Mouse (Mus musculus) retina, embryonic 14.5 days (tissue): ENCODE data around the gene Nr1h4.

ENCODE experiments used
- DNase-seq: peaks from one replicate; pipeline ENCODE4 v3.0.0-alpha.2; 2015; ENCODE audit warnings: low spot score

The Nr1h4 gene

DNA sequence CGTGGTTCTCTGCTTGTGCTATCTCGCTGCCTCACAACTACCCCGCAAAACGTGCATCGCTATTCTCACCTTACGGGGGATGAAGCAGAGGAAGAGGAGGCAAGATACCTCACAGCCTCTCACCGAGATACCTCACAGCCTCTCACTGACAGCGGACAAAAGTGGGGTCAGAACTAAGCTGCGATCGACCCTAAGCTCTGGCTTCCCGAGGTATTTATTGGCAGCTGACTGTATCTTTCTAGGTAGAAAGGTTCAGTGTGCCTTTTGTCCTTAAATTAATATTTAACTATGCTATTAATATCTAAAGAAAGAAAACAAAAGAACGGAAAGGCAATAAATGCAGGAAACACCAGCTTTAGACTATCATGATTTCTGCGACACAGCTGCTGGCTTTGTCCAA lies 100.6 kb downstream of the Nr1h4 start:
- DNase-seq = no peak

- no peak for DNase-seq
Observed at GRCm38 (mm10) chr10:89430751-89431150, 102.6 kb downstream of the Nr1h4 start.

DNA sequence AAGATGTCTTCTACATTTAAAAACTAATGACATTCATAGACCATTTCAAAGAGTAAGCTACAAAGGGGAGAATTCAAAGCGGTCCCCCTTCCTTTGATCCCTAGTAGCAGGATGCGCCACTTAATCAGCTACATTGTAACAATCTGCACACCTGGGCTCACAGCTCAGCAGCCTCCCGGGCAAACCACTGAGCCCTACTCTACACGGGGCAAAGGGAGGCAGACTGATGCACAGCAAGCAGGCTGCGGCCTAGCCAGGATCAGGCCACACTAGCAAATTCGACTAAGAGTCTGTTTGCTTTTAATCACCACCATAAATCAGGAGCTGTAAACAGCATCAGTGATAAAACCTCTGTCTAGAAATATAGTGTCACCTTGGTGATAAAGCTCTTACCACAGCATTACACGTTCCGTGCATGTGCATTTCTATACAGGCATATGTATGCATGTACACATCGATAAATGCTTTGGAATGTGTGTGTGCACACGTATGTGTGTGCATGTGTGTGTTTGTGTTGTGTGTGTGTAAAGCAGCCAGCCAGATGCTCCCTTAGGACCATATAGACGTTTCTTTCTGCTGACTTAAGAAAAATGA lies 108.5 kb downstream of the Nr1h4 start:
- no peak for DNase-seq

- no peak for DNase-seq
Observed at GRCm38 (mm10) chr10:89424217-89424616, 109.2 kb downstream of the Nr1h4 start.

GRCm38 (mm10) chr10:89423164-89423778 lies 110.1 kb downstream of the Nr1h4 start:
- no peak for DNase-seq

DNA sequence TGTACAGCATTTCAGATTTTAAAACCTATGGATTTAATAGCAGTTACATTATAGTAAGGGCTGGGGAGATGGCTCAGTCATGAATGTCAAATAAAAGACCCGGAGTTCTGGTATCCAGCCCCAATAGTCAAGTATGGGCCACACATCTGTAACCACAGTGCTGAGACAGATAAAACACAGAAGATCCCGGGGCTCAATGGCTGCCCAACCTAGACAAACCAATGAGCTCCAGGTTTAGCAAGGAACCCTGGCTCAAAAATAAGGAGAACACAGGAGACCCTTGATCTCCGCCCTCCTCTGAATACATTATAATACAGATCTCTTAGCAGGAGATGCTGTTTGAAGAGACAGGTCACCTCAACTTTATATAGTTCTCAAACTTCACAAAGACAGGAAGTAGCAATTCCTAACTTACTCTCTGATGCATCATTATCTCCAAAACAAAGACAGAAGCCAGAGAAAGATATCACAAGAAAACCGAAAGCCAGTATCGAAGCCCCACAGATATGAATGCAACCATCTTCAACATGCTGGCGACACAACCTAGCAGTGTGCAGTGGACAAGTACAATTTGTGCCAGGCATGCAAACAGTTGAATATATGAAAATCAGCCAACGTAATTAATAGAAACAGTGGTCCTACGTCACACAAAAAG lies 110.8 kb downstream of the Nr1h4 start:
- no peak for DNase-seq

- DNase-seq = no peak
Observed at GRCm38 (mm10) chr10:89417966-89418365, 115.4 kb downstream of the Nr1h4 start.

DNA sequence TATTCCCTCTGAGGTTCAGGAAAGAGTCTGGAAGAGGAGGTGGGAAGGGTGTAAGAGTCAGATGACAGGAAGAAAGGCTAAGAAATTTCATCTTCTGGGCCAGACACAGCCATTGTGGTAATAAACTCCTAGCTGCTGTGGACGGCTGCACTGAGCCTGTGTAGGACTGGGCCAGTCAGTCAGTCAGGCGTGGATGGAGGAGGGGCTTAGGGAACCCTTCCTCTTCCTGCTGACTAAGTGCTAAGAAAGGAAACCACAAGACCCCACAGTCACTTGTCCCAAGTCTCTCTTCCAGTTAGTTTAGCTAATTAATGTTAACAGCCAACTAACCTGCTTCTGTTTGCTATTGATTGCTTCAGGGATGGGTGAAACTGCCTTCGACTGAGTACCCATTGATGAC lies 117.9 kb downstream of the Nr1h4 start:
- no peak for DNase-seq

GRCm38 (mm10) chr10:89407551-89407950 lies 125.8 kb downstream of the Nr1h4 start:
- DNase-seq = no peak

GRCm38 (mm10) chr10:89406733-89407484 lies 126.5 kb downstream of the Nr1h4 start:
- DNase-seq = no peak

DNA sequence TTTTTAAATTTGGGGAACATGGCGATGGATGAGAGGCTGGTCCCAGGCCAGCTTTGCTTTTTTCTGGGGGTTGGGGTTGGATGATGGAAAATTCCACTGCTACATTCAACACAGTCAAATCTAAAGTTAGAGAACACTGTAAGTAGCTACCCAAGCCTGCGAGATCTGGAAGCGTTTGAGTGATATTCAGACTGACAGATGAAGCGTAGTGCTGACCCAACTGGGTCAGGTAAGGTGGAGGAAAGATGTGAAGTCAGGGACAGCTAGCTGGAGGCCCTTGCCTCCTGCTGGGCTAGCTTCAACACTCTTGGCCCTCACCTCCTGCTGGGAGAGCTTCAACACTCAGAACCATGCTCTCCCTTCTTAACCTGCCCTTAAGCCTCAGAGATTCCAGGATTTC lies 128.4 kb downstream of the Nr1h4 start:
- DNase-seq = no peak
